Mouse (Mus musculus): ENCODE data around the gene Fbln5. TPM values are rescaled to one million over a fixed set of nuclear protein-coding genes. Genes with fewer than 3 reads are reported as not detected.
A peak's percentile ranks its signal among the peaks of the same experiment; 100 is the strongest.

Gene Fbln5
- total RNA-seq, 2 experiments from 2014 or later: 8.2 to 18.9 TPM

DNA sequence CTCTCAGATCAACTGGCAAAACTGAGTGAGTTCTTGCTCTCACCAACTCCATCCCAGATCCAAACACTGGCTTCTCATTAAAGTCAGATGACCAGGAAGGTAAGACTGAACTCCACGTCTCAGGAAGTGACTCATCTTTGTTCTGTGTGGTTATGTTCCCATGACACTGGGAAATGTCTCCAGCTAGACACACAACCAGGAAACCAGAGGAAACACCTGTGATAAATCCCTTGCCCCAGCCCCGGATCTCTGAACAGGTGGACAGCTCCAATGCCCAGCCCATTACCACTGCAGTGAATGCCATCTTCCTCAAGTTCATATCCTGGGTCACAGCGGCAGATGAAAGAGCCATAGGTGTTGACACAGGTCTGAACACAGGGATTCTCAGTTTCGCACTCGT, 54.0 kb downstream of the Fbln5 start:
- no peak for DNase-seq (ENCODE audit: low spot score in 2 of 2)

GRCm38 (mm10) chr12:101763065-101763464, 55.8 kb downstream of the Fbln5 start:
- DNase-seq (ENCODE audit: low spot score in 2 of 2): no peak

DNA sequence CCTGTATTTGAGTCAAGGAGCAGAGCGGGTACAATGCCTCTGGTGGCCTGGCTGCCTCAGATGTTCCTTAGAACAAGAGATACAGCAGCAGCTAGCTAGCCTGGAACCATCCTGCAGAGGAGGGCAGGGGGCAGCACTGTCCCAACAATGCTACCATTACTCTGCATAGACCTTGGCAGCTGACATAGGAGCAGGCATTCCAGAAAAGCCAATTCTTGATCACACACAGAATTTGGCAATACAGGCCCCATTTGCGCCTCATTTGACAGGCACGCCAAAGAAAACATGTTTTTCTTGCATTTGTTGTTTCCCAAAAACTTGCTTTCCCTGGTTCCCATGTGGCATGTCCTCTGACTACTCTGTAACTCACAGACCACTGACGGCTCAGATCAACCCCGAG, 56.8 kb downstream of the Fbln5 start:
- no peak for DNase-seq (ENCODE audit: low spot score in 2 of 2)

DNA sequence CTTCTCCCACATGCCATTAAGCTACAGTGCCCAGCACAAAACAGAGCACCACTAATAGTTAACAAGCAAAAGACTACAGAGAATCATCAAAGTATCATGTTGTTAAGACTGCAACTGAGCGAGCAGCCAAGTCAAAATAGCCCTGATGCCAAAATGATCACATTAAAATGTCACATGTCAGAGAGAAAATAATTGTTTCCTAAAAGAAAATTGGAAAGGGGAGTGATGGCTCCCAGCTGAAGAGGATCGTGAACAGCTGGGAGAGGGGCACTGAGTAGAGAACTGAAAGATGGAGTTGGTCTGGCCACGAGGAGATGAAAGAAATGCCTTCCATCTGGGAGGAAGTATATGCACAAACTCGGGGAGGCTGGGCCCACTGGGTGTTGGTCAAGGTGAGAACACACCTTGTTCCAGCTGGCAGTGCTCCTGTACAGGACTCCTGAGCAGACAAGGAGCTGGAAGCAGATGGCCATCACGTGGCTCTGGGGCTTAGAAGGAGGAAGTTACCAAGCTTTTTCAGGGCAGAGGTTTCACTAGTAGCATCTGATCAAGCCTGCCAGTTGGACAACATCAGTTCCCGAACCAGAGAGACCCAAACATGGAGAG, 59.3 kb downstream of the Fbln5 start:
- DNase-seq (ENCODE audit: low spot score in 2 of 2): no peak

DNA sequence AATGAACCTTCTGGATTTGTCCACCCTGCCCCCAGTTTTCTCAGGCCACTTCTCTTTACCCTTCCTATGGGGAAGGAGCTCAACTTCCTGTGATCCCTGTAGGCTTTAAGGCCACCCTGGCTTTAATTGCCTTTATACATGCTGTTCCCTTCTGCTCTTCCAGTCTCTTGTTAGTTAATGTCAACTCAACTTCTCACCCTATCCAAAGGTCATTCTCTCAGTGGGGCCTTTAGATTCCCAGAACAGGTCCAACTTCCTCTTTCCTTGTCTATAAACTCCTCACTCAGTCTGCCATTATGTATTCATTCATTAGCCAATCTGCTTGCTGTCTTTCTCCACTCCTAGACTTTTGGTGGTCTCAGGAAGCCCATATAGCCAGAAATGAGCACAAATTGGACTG, 60.2 kb downstream of the Fbln5 start:
- no peak for DNase-seq (ENCODE audit: low spot score in 2 of 2)

DNA sequence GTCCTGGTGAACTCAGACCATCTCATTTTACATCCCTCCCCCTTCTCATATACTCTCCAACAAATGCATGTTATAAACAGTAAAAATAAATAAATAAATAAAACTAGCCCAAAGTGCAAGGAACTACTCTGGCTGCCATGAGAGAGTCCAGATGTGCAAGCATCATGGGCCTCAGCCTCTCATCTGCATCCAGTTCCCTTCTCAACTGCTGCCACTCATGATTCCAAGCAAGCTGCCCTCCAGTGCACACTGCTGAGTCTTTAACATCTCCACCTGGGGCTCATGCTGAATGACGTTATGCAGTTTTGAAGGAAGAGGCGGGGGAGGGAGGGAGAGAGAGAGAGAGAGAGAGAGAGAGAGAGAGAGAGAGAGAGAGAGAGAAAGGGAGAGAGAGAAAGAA, 76.5 kb downstream of the Fbln5 start:
- DNase-seq (ENCODE audit: low spot score in 2 of 2): no peak

GRCm38 (mm10) chr12:101740486-101740885, 78.4 kb downstream of the Fbln5 start:
- no peak for DNase-seq (ENCODE audit: low spot score in 2 of 2)

- DNase-seq (ENCODE audit: low spot score in 2 of 2): no peak
These were observed 78.8 kb downstream of the Fbln5 start for GRCm38 (mm10) chr12:101740045-101740444.

- DNase-seq (ENCODE audit: low spot score in 2 of 2): no peak
These were observed 100.1 kb downstream of the Fbln5 start for GRCm38 (mm10) chr12:101718755-101719150.

- DNase-seq (ENCODE audit: low spot score in 2 of 2): peak; percentile 7 to 9
These were observed 100.7 kb downstream of the Fbln5 start, which contains the start of gene Tc2n for GRCm38 (mm10) chr12:101718054-101718754. TSS of gene Tc2n (minus strand) at chr12:101718523.

DNA sequence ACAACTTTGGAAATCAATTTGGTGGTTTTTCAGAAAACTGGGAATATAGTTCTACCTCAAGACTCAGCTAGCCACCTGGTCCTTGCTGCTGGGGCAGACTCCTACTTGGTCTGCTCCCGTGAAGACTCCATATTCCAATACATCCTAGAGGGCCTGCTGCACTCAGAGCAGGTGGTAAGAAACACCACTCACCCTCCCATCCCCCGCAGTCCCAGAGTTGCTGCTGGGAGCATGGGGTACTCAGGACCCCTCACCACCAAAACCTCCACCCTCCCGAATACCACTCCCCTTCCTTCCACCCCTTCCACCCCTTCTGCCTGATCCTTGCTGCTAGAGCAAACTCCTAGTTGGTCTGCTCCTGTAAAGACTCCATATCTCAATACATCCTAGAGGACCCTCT, 119.7 kb downstream of the Fbln5 start:
- DNase-seq (ENCODE audit: low spot score in 2 of 2): no peak

Other genes starting within 250 kb of the Fbln5 start
- gene Tc2n, start 100.5 kb downstream of the Fbln5 start, total RNA-seq (2021): under 1 TPM; 0.36 to 0.62 TPM
- gene Trip11, start 94.2 kb upstream of the Fbln5 start, total RNA-seq (2021): 10 to 100 TPM; 26.8 to 27.5 TPM
- gene Atxn3, start 139.2 kb upstream of the Fbln5 start, total RNA-seq (2021): 10 to 100 TPM; 18.6 to 18.7 TPM
- gene Cpsf2, start 156.9 kb upstream of the Fbln5 start, total RNA-seq (2021): 10 to 100 TPM; 32.1 to 32.9 TPM